Mouse (Mus musculus) retina, postnatal 1 day (tissue): ENCODE data around the gene Wrap73.
A peak's percentile ranks its signal among the peaks of the same experiment; 100 is the strongest.

Experiments
- DNase-seq: peaks from one replicate; pipeline ENCODE4 v3.0.0-alpha.2; 2012

The Wrap73 gene

DNA sequence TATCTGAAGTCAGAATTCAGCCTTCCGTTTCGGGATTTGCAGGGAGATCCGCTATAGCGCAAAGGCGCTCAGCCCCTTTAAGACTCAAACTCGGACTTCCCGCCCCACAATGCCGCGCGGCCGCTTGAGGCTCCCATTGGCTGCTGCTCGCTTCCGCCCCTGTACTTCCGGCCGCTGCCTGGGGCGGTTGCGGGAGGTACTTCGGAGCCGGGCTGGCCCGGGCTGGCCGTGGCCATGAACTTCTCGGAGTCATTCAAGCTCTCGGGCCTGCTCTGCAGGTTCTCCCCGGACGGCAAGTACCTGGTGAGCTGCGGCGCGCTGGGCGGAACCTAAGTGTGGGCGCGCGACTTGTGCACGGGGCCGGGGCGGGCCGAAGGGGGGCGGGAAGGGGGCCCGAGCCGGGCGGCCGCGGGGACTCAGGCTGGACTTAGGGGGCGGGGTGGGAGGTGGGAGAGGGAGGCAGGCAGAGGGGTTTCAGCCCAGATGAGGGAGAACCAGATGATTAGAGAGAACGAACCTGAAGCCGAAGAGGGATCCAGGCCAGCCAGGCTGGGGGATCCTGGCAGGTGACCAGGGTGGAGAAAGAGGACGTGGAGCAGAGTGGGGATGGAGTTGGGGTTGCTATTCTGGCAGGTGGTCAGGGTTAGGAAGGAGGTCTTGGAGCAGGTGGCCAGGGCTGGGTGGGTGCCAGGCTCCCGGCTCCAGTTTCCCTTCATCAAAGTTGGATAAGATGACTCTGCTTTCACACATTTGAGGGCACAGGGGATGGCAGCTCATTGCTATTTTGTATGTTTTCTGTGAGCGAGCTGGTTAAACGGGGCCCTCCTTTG, at the start of gene Wrap73:
Wrap73 (plus strand) TSS at position 162 of the 830 bp plus-strand sequence.
- DNase-seq = peak; percentile 95

DNA sequence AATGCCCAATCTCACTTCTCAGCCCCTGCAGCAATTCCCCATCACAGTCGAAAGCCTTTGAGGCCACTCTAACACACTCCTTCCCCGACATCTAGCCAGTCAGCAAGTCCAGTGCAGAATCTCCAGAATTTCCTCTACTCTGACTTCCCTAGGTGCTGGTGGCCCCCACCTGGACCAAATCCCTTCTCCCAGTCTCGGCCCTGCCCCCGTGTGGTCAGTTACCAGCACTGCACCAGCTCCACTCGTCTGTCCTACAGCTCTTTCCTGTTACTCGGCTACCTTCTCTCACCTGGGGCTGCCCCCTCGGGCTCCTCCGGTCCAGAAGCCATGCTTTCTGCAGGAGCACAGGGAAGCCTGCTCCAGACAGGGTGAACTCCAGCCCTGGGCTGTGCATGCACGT, 49.0 kb upstream of the Wrap73 start:
- DNase-seq = no peak

DNA sequence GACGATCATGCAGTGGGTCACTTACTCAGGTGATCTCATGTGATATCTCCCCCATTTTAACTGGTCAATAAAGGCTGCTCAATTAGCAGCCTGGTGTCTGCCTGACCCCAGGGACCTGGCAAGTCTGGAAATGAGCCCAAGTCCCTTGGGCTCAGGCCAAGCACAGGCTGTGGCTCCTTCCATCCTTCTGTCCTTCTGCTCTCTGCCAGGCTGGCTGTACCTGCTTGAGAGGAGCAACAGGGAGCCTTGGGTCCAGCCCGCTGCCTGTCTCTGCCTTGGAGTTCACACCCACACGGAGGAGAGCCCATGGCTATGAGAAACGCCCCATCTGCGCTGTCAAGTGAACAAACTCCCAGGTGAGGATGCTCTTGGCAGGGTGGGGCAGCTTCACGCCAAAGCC, 46.1 kb upstream of the Wrap73 start:
- DNase-seq = no peak

DNA sequence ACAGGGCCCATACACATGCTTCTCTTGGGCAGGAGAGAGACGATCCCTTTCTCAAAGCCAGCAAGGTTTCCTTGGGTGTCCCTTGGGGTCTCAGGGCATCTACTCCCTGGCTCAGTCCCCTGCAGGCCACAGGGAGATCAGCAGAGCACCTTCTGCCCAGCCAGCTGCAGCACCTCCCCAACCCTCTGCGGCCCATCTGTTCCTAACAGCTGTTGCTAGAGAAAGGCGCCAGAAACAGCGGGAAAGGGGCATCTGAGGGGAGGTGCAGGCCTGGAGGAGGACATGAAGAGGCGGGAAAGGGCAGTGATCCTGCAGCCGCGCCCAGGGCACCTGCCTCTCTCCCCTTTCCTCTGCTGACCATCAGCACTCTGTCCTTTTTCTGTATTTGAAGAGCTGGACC, 42.8 kb upstream of the Wrap73 start:
- DNase-seq = peak; percentile 62

DNA sequence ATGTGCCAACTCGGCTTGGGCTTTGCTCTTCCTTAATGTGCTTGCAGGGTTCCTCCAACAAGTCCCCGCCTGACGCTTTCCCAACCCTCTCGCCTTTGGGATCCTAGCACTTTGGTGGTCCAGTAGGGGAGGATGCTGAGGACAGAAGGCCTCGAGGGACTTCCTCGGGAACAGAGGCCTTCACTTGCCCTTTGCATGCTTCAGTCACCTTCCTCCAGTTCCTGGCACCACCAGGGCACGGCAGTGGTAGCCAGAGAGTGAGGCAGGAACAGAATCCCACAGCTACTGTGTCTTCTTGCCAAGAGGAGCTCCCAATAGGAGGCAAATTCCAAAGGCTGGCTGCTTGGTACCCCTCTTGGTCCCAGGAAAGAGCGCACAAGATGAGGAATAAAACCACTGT, 38.8 kb upstream of the Wrap73 start:
- no peak for DNase-seq

DNA sequence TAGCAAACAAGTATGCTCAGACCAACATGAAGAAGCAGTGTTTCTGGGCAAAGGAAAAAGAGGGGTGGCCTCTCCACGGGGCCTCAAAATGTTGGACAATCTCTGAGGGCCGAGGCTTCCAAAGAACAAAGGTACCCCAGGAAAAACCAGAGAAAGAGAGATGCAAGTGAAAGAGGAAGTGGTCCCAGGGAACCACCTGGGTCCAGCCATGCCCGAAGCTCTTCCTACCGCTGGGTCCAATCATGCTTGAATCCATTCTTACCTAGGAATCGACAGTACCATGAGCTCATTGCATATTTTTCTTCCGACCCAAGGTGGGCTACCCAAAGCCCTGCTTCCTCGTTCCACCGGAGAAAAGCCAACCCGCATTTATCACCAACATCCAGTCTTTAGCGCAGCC, 38.3 kb upstream of the Wrap73 start:
- no peak for DNase-seq

DNA sequence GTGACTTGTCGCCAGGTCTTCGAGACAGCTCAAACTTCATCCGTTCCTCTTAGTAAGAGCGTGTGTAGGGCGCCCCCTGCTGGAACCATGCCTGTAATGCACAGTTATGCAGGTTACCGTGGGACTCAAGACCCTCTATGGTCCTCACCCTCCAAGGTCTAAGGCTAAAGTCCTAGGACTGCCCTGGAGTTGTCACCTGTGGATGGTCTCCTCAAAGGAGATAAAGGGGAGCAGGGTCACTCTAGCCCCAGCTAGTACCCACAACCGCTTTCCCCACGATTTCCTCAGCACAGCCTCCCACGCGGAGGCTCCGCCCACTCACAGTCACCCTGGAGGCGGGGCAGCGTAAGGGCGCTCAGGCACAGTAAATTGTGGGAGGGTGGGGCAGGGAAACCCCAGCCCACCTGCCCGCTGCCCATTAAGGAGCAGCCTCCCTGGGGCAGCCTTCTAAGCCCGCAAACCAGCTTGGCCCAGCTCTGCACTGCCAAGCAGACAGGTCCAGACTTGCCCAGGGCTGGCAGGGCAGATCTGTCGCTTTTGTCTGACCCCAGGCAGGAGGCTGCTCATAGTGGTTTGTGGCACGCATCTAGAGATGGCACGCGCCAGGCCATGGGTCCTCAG, 36.7 kb upstream of the Wrap73 start:
- DNase-seq = peak; percentile 79

DNA sequence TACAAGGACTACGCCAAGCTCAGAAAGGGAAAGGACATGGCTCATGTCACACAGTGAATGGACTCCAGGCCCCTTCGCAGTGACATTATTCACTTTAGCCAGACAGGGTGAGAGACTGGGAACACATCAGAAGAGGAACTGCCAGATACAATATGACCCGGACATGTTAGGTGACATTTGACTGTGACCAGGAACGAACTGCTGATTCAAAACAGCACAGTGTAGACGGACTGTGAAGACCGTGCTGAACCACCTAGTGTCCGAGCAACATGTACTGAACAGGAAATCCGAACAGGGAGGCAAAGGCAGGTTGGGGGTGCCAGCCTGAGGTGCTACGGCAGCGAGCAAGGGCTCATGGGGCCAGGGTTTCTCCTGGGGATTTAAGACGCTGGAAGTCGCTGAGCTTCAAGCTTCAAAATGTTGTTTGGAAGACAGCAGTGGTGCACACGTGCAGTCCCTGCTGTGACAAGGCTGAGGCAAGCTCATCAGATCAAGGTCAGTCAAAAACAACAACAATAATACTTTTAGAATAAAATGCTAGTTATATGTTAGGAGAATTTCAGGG, 35.6 kb upstream of the Wrap73 start:
- DNase-seq = no peak

DNA sequence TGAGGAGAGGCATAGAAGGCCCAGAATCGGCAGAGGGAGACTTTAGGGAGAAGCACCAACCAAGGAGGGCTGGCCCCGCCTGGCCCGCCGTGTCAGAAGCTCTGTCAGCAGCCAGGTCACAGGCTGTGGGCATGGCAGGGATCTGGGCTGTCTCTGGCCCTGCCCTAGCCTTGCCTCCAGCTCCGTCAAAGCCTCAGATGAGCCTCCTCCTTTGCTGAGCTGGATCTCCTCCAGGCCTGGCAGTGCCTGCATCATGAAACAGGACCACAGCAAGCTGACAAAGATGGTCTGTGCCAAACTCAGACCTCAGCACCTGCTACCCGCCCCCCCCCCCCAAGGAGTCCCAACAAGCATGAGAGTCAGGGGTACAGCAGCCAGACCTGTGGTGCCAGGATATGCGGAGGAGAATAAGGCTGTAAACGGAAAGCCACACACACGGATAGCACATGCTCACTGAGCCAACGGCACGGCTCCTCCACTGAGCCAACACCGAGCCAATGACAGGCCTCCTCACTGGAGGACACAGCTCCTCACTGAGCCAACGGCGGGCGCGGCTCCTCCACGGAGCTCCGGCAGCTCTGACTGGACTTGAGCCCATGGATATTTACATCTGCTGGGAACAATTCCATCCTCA, 32.8 kb upstream of the Wrap73 start:
- DNase-seq = no peak

DNA sequence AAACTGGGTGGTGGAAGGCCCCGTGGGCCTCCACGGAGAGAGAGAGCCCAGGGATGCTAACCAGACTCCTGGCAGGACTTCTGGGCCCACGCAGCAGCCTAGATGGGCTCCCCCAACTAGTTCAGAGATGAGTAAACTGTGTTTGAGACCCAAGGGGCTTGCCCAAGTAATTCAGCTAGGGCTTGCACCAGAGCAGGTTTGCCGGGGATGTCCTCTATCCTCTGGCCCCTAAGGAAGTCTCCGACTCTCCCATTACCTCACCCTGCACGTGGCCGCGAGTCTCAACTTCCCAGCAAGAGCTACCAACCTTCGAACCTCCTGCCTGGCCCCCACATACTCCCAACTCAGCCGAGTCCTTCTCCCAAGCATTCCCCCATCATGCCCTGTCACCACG, 32.3 kb upstream of the Wrap73 start:
- DNase-seq = no peak

DNA sequence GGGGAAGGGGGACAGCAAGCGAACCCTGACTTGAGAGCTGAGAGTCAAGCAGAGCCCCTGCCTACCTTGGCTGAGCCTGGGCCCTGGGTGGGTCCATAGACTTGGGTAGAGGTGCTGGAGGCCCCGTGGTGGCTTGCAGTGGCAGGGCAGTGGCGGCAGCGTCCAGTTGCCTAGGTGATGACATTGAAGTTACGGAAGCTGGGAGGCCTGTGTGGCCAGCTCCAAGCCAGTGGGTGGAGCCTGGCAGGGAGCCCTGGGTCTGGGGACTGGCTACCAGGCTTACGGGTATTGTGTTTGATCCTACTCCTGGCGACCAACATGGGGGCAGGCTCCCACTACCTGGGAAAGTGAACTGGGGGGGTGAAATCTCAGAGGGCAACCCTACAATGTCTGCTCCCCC, 25.8 kb upstream of the Wrap73 start:
- DNase-seq = no peak

DNA sequence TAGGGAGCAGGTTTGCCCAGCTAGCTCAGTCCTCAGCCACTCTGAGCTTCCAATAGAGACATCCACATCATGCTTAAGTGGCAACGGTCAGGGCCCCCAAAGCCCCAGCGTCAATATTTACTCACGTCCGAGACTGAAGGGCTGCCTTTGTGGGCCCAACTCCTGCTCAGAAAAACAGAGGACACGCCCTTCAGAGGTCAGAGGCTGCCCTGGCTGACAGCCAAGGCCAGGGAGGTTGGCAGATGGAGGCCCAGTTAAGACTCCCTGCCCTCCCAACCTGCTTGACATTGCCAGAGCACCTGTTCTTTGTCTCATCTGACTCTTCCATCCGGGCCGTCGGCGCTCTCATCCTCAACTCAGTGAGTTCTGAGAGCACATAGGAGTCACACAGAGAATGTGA, 23.4 kb upstream of the Wrap73 start:
- DNase-seq = peak; percentile 28

DNA sequence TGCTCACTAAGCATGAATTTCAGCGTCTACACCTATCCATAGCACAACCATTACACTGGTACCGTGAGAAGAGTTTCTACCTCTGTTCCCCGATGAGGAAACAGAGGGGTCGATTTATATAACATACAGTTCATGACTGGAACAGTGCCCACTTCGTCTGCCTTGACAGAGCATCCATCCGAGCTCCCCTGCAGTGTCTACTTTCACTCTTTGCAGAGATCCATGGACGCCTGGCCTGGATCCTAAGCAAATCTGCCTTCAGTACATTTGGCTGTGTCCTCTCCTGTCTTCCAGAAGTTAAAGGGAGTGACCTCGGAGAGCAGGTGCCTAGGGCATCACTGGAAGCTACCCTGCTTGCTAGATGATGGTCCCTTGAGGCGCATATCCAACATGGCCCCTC, 23.0 kb upstream of the Wrap73 start:
- no peak for DNase-seq

DNA sequence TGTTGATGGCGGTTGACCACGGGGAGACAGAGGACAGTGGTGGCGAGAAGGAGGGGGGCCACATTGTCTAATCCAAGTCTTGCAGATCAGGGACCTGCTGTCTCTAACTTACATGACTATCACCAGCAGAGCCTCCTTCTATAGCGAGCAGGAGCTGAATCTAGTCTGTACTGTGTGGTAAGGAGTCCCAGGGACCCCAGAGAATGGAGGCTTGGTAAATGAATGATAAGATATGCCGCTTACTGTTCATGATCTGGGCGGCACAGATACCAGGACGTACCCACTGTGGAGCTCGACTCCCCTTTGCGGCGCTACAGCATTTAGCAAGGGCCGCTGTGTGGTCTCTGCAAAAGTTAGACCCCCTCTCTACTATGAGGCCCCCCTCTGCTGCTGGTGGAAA, 20.4 kb upstream of the Wrap73 start:
- DNase-seq = no peak

DNA sequence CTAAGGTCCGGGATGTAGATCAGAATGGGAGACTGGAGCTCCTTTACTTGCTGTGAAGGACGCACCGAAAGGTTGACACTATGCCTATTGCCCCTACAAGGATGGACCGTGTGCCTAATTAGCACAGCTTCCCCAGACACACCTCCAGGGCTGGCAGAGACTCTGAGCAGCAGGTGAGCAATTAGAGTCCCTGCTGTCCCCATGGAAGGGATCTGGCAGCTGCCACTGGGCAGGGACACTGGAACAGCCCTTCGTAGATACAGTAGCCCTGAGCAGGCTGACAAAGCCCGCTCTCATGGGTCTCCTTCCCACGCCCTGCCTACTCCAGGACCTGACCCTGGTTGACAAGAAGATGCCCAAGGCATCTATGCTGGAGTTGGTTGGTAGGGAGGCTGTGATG, 19.8 kb upstream of the Wrap73 start:
- no peak for DNase-seq

DNA sequence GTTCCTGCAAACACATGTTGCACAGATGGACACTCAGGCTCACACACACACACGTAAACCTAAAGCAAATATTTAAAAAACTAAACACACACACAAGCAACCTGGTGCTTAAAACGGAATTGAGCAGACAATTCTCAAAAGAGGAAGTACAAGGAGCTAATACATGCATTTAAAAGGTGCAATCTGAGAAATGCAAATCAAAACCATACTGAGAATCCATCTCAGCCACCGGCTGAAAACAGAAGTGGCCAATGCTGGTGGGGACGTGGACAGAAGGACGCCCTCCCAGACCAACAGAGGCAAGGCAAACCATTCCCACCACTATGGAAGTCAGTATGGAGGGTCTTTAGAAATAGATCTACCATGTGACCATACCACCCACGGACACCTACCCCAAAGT, 18.6 kb upstream of the Wrap73 start:
- no peak for DNase-seq

DNA sequence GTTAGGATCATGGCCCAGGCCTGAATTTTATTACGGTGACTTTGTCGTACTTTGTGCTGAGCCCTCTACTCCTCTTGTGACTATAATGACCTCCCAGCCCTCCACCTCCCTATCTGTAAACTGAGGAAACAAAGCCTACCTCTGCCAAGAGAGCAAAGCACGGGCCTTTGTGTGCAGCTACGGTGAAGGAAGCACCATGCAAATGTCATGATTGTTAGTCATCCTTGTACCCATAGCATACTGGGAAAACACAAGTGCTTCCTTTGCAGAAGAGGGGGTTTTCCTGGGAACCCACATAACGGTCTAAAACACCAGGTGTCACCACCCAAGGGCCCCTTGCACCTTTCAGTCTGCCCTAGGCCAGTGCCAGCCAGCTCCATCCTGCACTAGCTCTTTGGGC, 17.0 kb upstream of the Wrap73 start:
- DNase-seq = no peak

DNA sequence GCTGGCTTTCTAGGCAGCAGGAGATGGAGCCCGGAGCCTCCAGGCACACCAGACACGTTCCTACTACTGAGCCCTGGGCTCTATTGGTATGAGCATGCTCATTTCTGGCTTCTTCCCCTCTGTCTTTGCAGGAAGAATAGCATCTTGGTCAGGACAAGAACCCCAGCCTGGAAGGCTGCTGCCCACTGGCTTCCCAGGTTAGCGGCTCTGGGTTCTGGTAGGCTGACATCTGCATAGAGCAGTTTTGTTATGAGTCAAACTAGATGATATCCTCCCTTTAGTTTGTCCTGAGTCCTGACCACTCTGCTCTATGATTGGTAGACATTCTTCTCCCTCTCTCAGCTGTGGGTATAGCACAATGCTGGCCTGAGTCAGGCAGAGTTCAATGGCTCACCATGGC, 14.9 kb upstream of the Wrap73 start:
- DNase-seq = no peak

DNA sequence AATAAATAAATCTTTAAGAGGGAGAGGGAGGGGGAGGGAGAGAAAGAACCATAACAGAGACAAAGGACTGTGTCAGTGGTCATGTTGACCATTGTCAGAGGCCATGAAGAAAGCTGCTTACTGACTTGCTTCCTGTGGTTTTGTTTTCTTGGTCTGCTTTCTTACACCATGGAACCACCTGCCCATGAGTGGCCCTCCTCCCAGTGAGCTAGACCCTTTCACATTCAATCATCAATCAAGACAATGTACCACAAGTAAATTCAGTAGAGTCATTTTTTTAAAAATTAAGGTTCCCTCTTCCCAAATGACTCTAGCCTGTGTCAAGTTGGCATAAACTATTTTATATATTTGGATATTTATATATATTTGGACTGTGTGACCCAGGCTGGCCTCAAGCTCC, 12.2 kb upstream of the Wrap73 start:
- DNase-seq = no peak

DNA sequence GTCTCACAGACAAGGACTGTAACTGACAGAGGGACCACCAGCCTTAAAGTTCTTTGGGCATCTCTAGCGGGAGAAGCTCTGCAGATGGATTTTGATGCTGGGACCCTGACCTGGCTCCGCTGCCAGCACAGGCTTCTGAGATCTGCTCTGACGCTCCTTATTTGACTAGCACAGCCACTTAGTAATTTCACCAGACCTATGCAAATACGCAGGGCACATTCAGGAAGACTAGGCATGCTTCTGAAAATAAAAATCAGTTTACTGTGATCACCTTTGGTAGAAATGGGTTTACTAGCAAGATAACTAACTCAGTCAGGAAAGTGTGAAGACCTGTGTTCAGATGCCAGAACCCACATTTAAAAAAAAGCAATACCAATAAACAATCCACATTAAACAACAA, 10.3 kb upstream of the Wrap73 start:
- no peak for DNase-seq

DNA sequence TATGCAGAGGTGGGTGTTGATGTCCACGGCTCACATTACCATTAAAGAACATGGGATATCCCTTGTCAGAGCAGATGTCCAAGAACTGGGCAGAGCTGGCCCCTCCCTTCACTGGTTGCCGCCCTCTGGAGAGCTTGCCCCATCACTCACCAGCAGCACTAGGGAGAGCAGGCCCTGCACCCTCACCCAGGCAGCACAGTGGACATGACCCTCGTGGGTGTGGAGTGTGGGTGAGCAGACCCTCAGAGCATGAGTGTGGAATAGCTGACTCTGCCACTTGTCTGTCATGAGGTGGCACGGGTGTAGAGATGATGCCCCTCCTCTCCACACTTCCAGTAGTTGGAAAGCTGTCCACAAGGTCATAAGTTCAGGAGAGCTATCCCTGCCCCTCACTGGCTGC, 7.4 kb upstream of the Wrap73 start:
- DNase-seq = no peak

DNA sequence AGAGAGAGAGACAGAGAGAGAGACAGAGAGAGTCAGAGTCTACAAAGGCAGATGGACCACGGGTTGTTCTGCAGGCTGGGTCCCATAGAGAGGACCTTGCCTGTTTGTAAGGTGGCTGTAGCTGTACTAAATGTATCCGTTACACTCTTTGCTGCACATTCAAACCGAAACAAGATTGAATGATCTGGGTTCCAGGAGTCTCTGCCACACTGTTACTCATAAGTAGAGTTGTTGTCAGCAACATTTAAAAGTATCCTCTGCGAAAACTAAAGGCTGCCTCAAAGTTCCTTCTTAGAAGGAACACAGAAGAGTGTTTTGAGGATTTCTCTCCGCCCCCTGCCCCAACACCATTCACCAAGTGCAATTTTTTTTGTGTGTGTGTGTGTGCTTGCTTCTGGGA, 5.0 kb upstream of the Wrap73 start:
- no peak for DNase-seq

DNA sequence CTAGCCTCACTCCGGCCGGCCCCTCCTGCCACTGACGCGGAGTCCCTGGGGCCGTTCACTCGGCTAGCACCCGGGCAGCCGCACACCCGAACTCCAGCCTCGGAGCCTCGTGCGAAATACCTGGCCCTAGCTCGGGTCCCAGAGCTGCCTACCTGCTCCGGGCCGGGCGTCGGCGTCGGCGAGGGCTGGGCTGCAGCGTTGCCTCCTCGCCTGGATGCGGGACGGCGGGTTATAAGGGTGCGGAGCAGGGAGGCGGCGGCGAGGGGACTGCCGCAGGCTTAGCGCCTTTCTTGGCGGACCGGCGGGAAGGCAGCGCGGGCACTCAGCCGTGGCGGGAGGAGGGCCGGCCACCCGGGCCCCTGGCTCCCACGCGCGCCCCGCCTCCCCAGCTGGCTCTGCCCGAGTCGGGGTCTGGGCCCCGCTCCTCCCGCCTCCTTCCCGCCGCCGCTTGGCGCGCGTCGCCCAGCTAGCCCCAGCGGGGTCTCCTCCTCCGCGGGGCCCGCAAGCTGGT, 2.4 kb upstream of the Wrap73 start:
- DNase-seq = peak; percentile 73

DNA sequence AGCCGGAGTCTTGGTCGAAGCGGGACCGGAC, 2.2 kb upstream of the Wrap73 start, which contains the start of gene Trp73:
Trp73 (minus strand) TSS at position 27 of the 31 bp plus-strand sequence.
- DNase-seq = no peak
